In the genomic region with DNA sequence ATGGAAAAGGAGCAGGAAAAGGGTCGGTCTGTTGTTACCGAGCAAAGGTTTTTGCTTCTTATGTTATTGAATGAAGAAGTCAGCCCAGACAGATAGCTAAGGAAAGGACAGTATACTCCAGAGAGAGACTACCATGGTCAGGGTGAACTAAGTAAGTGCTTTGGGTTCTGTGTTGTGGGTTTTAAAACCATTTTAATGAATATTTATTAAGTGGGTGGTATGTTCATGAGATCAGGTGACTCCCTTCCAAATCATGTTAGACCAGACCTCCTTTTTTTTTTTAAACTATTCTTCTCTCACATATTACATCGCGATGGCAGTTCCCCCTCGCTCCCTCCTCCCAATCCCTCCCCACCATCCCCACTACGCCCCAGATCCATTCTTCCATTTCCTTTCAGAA, we compare ENCODE assay signal across 26 mouse cellular contexts.
DNase-seq lines count a peak whose midpoint lies in the region; ATAC-seq lines count a peak whose summit lies in the region.
"Had no signal": no experiment of that assay in that cellular context is flagged by ENCODE, and none has a peak within 500 bp of the region (broad histone marks: within the 10 kb centered on the region; RNA-seq: fewer than 3 reads in every experiment).

No protein-coding gene starts in this region.

- peak; percentile 40 for DNase-seq in R1 (ENCODE audit: low read depth, low spot score)
- DNase-seq in liver, embryonic 13.5 days, result no peak
- DNase-seq in frontal cortex, postnatal 25 days (ENCODE audit: low spot score in 2 of 2), result no peak
- no peak for DNase-seq in urinary bladder, postnatal 14 days (ENCODE audit: low spot score)
- DNase-seq: adrenal gland, adult 8-10 months; cerebellum, adult 8-10 months; cerebellum, postnatal 25 days; embryo, embryonic 11 days; gastrocnemius, postnatal 36 days; heart, postnatal 4 days; kidney, adult 9 months; kidney, postnatal 10 days; layer of hippocampus, postnatal 36 days; left cerebral cortex, postnatal 4 days; right cerebral cortex, postnatal 4 days had no signal

- WGBS in heart, embryonic 13.5 days, result 90% methylated on average over 6 of the region's 6 CpGs
- WGBS in heart, embryonic 12.5 days, result 88% methylated on average over 6 of the region's 6 CpGs
- 36% methylated on average over 6 of the region's 6 CpGs for WGBS in liver, embryonic 13.5 days (ENCODE audit: insufficient replicate concordance)

- H3K9ac ChIP-seq in heart, embryonic 13.5 days, result no peak overlapping the region
- no peak overlapping the region for H3K9ac ChIP-seq in heart, embryonic 12.5 days
- H3K9ac ChIP-seq in liver, embryonic 13.5 days, result peak overlapping the region; percentile 52
- H3K9ac ChIP-seq: embryonic facial prominence, embryonic 12.5 days; forebrain, embryonic 13.5 days; hindbrain, embryonic 13.5 days; limb, embryonic 15.5 days; lung, embryonic 15.5 days; neural tube, embryonic 13.5 days had no signal

- no peak overlapping the region for H3K27ac ChIP-seq in heart, embryonic 13.5 days (replicated peaks)
- H3K27ac ChIP-seq in heart, embryonic 12.5 days (ENCODE audit: poor library complexity, severe bottlenecking), result no peak overlapping the region
- H3K27ac ChIP-seq in liver, embryonic 13.5 days, result peak overlapping the region; percentile 90
- H3K27ac ChIP-seq: embryonic facial prominence, embryonic 12.5 days; forebrain, embryonic 13.5 days; hindbrain, embryonic 13.5 days; limb, embryonic 15.5 days; lung, embryonic 15.5 days; neural tube, embryonic 13.5 days had no signal

- no peak overlapping the region for H3K4me3 ChIP-seq in heart, embryonic 13.5 days
- H3K4me3 ChIP-seq in heart, embryonic 12.5 days, result no peak overlapping the region
- peak overlapping the region; percentile 56 for H3K4me3 ChIP-seq in liver, embryonic 13.5 days (replicated peaks)
- H3K4me3 ChIP-seq: embryonic facial prominence, embryonic 12.5 days; forebrain, embryonic 13.5 days; hindbrain, embryonic 13.5 days; limb, embryonic 15.5 days; lung, embryonic 15.5 days; neural tube, embryonic 13.5 days had no signal

- H3K36me3 ChIP-seq in heart, embryonic 13.5 days, result no peaks in the 10 kb centered on the region
- no peaks in the 10 kb centered on the region for H3K36me3 ChIP-seq in heart, embryonic 12.5 days
- no peaks in the 10 kb centered on the region for H3K36me3 ChIP-seq in liver, embryonic 13.5 days
- H3K36me3 ChIP-seq: embryonic facial prominence, embryonic 12.5 days; hindbrain, embryonic 13.5 days; limb, embryonic 15.5 days; lung, embryonic 15.5 days; neural tube, embryonic 13.5 days had no signal

- peaks cover 40% of the 10 kb centered on the region for H3K4me1 ChIP-seq in heart, embryonic 13.5 days
- H3K4me1 ChIP-seq in heart, embryonic 12.5 days (replicated peaks), result peaks cover 27% of the 10 kb centered on the region
- peaks cover 53% of the 10 kb centered on the region for H3K4me1 ChIP-seq in liver, embryonic 13.5 days (replicated peaks)
- H3K4me1 ChIP-seq: hindbrain, embryonic 13.5 days had no signal

- peak overlapping the region; percentile 44; the same call in 1 of the 2 replicates for H3K4me2 ChIP-seq in heart, embryonic 13.5 days
- no peak overlapping the region for H3K4me2 ChIP-seq in heart, embryonic 12.5 days
- H3K4me2 ChIP-seq in liver, embryonic 13.5 days, result peak overlapping the region; percentile 74
- H3K4me2 ChIP-seq: embryonic facial prominence, embryonic 12.5 days; forebrain, embryonic 13.5 days; hindbrain, embryonic 13.5 days; limb, embryonic 15.5 days; lung, embryonic 15.5 days; midbrain, embryonic 11.5 days; neural tube, embryonic 13.5 days had no signal

- H3K27me3 ChIP-seq in heart, embryonic 13.5 days (replicated peaks), result no peaks in the 10 kb centered on the region
- H3K27me3 ChIP-seq in heart, embryonic 12.5 days (replicated peaks), result no peaks in the 10 kb centered on the region
- no peaks in the 10 kb centered on the region for H3K27me3 ChIP-seq in liver, embryonic 13.5 days
- H3K27me3 ChIP-seq: embryonic facial prominence, embryonic 12.5 days; forebrain, embryonic 13.5 days; hindbrain, embryonic 13.5 days; limb, embryonic 15.5 days; lung, embryonic 15.5 days; neural tube, embryonic 13.5 days had no signal

- H3K9me3 ChIP-seq in heart, embryonic 13.5 days, result no peaks in the 10 kb centered on the region
- no peaks in the 10 kb centered on the region for H3K9me3 ChIP-seq in heart, embryonic 12.5 days (replicated peaks)
- no peaks in the 10 kb centered on the region for H3K9me3 ChIP-seq in liver, embryonic 13.5 days (replicated peaks)
- H3K9me3 ChIP-seq: embryonic facial prominence, embryonic 12.5 days; forebrain, embryonic 13.5 days; hindbrain, embryonic 13.5 days; limb, embryonic 15.5 days; lung, embryonic 15.5 days had no signal

- no peak for ATAC-seq in heart, embryonic 13.5 days (ENCODE audit: extremely low read depth, insufficient number of reproducible peaks, low FRiP score, low TSS enrichment)
- no peak for ATAC-seq in heart, embryonic 12.5 days (ENCODE audit: insufficient number of reproducible peaks, low FRiP score)
- ATAC-seq in liver, embryonic 13.5 days (ENCODE audit: low read depth), result no peak
- ATAC-seq in megakaryocyte, adult 5-6 weeks (ENCODE audit: poor library complexity, severe bottlenecking), result 0 out of 2 replicates have a peak, but pooled peaks have one; percentile 3
- ATAC-seq: forebrain, embryonic 13.5 days; intestine, postnatal 0 days had no signal
